Mouse (Mus musculus): ENCODE measurements around the gene Commd4.

DNA sequence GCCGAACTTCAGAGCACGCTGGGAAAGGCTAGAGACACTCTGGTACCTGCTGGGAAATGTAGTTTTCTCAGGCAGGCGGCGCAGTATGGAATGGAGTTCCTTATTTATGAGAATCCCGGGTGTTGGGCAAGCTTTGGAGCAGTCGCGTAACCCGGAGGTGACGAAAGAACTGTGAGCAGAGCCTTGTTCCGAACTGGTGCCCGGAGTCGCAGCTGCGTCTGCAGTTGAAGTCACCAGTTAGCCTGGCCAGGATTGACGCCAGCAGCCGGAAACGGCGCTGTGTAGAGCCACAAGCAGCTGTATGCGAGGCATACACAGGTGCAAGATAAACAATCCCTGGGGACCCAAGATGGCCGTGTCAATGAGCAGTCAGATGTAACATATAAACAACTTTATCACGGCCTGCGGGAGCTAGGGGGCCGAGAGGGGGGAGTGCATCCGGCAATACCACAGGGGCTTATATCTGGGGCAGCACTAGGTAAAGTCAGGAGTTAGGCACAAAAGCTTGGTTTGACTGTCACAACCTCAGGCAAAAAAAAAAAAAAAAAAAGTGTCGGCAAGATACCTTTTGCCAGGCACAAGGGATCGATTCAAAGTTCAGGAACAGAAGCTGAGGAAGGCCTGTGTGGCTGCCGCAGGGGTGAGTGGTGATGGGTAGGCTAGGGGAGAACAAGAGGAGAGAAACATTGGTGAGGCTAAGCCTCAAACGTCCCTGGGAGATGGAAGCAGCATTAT is 9.8 kb downstream of the Commd4 start, which contains the start of gene Neil1:
- TF ChIP-seq CTCF (IDR thresholded peaks at IDR 0.05; ENCODE audit: borderline replicate concordance, extremely low read depth, insufficient read depth, insufficient read length) (no peak), POLR2A (IDR thresholded peaks at IDR 0.05; ENCODE audit: borderline replicate concordance, extremely low read depth, insufficient read depth, insufficient read length, poor library complexity, severe bottlenecking) (no peak)

Data from brain, embryonic 14.5 days (tissue).